Mouse (Mus musculus) CH12.LX (cell line): ENCODE data around the gene Rnasek.

ENCODE experiments used
- CTCF ChIP-seq, 2 experiments: IDR thresholded peaks in 1 of 2; conservative IDR thresholded peaks in 1 of 2; 2 replicates each; pipeline ENCODE4 v1.5.1; 2011 to 2012; ENCODE audit warnings: low read depth in 2 of 2, low read length in 2 of 2, improper control_type of control experiment in 1 of 2, inconsistent platforms in 1 of 2, mild to moderate bottlenecking in 1 of 2, moderate library complexity in 1 of 2
- GABPA ChIP-seq: IDR thresholded peaks from 2 replicates; pipeline ENCODE4 v1.6.1; 2012; ENCODE audit warnings: low read depth, low read length, improper control_type of control experiment, inconsistent platforms; ENCODE audit not compliant: insufficient replicate concordance
- MAX ChIP-seq: IDR thresholded peaks from 2 replicates; pipeline ENCODE4 v1.6.1; 2011; ENCODE audit warnings: low read length, improper control_type of control experiment
- NRF1 ChIP-seq: IDR thresholded peaks from 2 replicates; pipeline ENCODE4 v1.6.1; 2014; ENCODE audit warnings: low read depth, mild to moderate bottlenecking, inconsistent platforms, low read length, improper control_type of control experiment, moderate library complexity

DNA sequence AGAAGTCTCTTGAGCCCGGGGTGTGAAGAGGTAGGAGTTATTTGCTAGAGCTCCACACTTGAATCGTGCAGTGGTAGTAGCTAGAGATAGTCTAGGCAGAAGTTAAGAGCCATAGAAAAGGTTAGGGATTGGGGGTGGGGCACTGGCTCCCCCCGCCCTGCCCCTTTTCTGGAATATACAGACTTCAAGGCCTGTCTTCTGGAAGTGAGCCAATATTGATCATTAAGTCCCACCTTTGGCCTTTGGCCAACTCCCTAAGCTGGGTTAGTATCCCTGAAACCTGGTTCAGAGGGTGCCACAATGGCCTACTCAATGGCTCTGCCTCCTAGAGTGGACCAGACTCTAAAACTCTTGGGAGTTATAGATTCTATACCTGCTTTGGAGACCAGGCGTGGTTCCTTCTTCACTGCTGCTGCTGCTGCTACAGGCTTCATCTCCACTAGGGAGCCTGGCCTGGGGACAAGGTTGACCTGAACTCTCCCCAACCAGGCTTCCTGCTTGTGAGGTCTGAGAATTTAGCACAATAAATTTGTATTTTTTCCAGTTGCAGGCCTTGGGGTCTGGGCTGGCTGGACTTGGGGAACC, 11.9 kb downstream of the Rnasek start:
- TF ChIP-seq NRF1, result no peak
- no peak for TF ChIP-seq CTCF (conservative IDR thresholded peaks at IDR 0.05 in 1 of 2, IDR thresholded peaks at IDR 0.05 in 1 of 2; ENCODE audit: low read depth in 2 of 2, low read length in 2 of 2)
- TF ChIP-seq GABPA, result no peak
- TF ChIP-seq MAX, result no peak
